Mouse (Mus musculus) heart, embryonic 14.5 days (tissue): ENCODE measurements around the gene Cdkl1. TPM values are rescaled to one million over a fixed set of nuclear protein-coding genes. Genes with fewer than 3 reads are reported as not detected.

ENCODE experiments used
- ATAC-seq: fragments of 200-750 bp; cut with Nextera tagmentation; 2 replicates; pipeline ENCODE4 v1.8.0; 2017; ENCODE audit warnings: low read depth, moderate TSS enrichment; ENCODE audit not compliant: insufficient number of reproducible peaks, insufficient read depth, low FRiP score
- H3K27ac ChIP-seq, 2 experiments: fragments of 200-500 bp in 1 of 2; fragments of 300-500 bp in 1 of 2; sonication (generic) in 1 of 2; replicated peaks in 1 of 2; 2 replicates each; pipeline ENCODE4 v1.5.1; 2012 to 2014; ENCODE audit warnings: low read depth in 2 of 2, low read length in 2 of 2, control low read depth in 1 of 2, mild to moderate bottlenecking in 1 of 2, mixed read lengths in 1 of 2; ENCODE audit not compliant: control insufficient read depth in 1 of 2, insufficient read depth in 1 of 2
- H3K27me3 ChIP-seq: fragments of 300-500 bp; sonication (generic); 2 replicates; pipeline ENCODE4 v1.6.1; 2014; ENCODE audit warnings: mild to moderate bottlenecking, low read length, control low read depth; ENCODE audit not compliant: control insufficient read depth, insufficient read depth
- H3K36me3 ChIP-seq: fragments of 300-500 bp; sonication (generic); 2 replicates; pipeline ENCODE4 v1.6.1; 2014; ENCODE audit warnings: mild to moderate bottlenecking, control low read depth, low read length, mixed read lengths; ENCODE audit not compliant: control insufficient read depth, insufficient read depth
- H3K4me1 ChIP-seq, 2 experiments: fragments of 200-500 bp in 1 of 2; fragments of 300-500 bp in 1 of 2; sonication (generic) in 1 of 2; 2 replicates each; pipeline ENCODE4 v1.6.1; 2012 to 2014; ENCODE audit warnings: low read length in 2 of 2, control low read depth in 1 of 2, mixed read lengths in 1 of 2; ENCODE audit not compliant: control insufficient read depth in 2 of 2, insufficient read depth in 2 of 2
- H3K4me2 ChIP-seq: fragments of 300-500 bp; sonication (generic); 2 replicates; pipeline ENCODE4 v1.6.1; 2014; ENCODE audit warnings: mild to moderate bottlenecking, low read length
- H3K4me3 ChIP-seq, 2 experiments: fragments of 200-500 bp in 1 of 2; fragments of 300-500 bp in 1 of 2; sonication (generic) in 1 of 2; 2 replicates each; pipeline ENCODE4 v1.5.1; 2012 to 2014; ENCODE audit warnings: low read length in 2 of 2, mild to moderate bottlenecking in 2 of 2, control low read depth in 1 of 2, low read depth in 1 of 2, moderate library complexity in 1 of 2; ENCODE audit not compliant: control insufficient read depth in 1 of 2, insufficient read depth in 1 of 2
- H3K9ac ChIP-seq: fragments of 300-500 bp; sonication (generic); 2 replicates; pipeline ENCODE4 v1.6.1; 2014; ENCODE audit warnings: mild to moderate bottlenecking, low read length
- H3K9me3 ChIP-seq: fragments of 300-500 bp; sonication (generic); 2 replicates; pipeline ENCODE4 v1.6.1; 2016; ENCODE audit warnings: low read length, control low read depth; ENCODE audit not compliant: control insufficient read depth
- WGBS: fragments of 180-500 bp; shearing (Covaris S2); extraction: QIAGEN DNeasy Blood & Tissue Kit; methylation state at CpG from one replicate; pipeline ENCODE4 v1.1.7; 2014; 5-methylcytosine and 5-hydroxymethylcytosine counted together
- polyA plus RNA-seq: library from polyadenylated mRNA; unstranded; fragments of >200 nt; fragmentation: Nextera tagmentation; extraction: Ambion mirVana; gene quantifications from 2 replicates; pipeline ENCODE4 v1.2.1, GENCODE M21; 2014

Cdkl1 gene
- polyA plus RNA-seq, 1 experiment from 2014 or later = 6.7 TPM

DNA sequence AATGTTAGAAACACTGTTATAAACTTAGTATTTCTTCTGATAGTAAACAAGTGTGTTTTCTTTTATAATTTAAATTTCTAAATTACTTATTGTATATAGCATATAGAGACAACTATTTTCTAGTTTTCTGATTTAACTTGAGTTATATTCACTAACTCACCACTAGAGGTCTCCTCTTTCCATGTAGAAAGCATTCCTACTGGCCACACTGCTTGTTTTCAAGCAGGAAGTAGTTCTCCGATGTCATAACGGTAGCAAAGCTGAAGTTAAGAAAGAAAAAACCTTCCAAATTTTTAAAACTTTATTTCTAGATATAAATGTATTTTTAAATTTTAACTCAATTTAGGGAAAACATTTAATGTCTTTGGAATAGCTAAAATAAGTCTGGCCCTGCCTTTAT lies 57.5 kb downstream of the Cdkl1 start:
- H3K27me3 ChIP-seq = no peaks in the 10 kb centered on the region
- no peaks in the 10 kb centered on the region for H3K36me3 ChIP-seq
- H3K27ac ChIP-seq = no peak overlapping the region
- H3K4me2 ChIP-seq = peak overlapping the region; percentile 25; the same call in 1 of the 2 replicates
- H3K9ac ChIP-seq = no peak overlapping the region
- 5% methylated on average over 2 of the region's 2 CpGs for WGBS
- H3K9me3 ChIP-seq = no peaks in the 10 kb centered on the region
- peaks cover 0 to 3% of the 10 kb centered on the region in 2 experiments; a peak in 1 of 4 replicates for H3K4me1 ChIP-seq
- no peak overlapping the region for H3K4me3 ChIP-seq
- no peak for ATAC-seq

DNA sequence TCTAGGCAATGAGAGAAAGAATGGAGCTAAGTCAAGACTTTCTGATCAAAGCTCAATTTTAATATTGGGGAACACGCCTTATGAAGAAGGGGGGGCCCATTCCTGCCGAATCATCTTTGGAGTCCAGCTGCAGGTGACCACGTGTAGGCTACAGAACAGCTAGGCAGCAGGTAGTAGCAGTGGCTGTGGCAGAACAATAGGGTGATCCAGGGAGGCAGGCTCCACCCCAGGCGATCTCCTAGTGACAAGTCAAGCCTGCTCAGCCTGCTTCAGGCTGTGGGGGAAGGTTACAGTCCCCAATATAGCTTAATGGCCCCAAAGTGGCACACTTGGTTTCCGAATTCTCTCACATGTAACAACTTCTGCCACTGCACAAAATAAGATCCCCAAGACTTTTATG lies 58.8 kb downstream of the Cdkl1 start:
- WGBS = 55% methylated on average over 5 of the region's 5 CpGs

DNA sequence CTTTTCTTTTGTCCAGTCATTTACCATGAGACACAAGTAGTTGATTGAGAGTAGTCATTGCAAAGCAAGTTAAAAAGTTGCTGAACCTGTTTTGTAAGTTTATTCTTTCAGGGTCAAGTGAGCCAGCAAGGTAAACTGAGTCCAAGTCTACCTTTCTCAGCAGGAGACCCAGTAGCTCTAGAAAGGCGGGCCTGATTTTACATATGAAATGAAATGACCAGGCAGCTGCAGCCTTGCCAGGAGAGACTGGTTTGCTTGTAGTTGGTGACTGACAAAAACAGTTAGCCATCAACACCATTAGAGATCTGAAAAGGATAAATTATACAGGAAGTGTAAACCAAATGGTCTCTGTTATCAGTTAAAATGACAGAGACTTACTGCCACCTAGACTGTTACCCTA lies 60.8 kb downstream of the Cdkl1 start:
- ATAC-seq = no peak
- Histone ChIP-seq H3K27ac (no peak overlapping the region), H3K4me1 (peaks cover 0 to 9% of the 10 kb centered on the region in 2 experiments; a peak in 1 of 4 replicates), H3K36me3 (no peaks in the 10 kb centered on the region), H3K27me3 (no peaks in the 10 kb centered on the region), H3K4me2 (no peak overlapping the region), H3K4me3 (no peak overlapping the region), H3K9ac (no peak overlapping the region), H3K9me3 (no peaks in the 10 kb centered on the region)
- 82% methylated on average over 1 of the region's 1 CpGs for WGBS

More for the DNA sequence above, 58.8 kb downstream of the Cdkl1 start:
- H3K36me3 ChIP-seq = no peaks in the 10 kb centered on the region
- no peak overlapping the region for H3K9ac ChIP-seq
- no peaks in the 10 kb centered on the region for H3K27me3 ChIP-seq
- no peak for ATAC-seq
- no peak overlapping the region for H3K4me2 ChIP-seq
- no peak overlapping the region for H3K4me3 ChIP-seq
- H3K4me1 ChIP-seq = peaks cover 0 to 3% of the 10 kb centered on the region in 2 experiments; a peak in 1 of 4 replicates
- H3K27ac ChIP-seq = no peak overlapping the region
- H3K9me3 ChIP-seq = no peaks in the 10 kb centered on the region

DNA sequence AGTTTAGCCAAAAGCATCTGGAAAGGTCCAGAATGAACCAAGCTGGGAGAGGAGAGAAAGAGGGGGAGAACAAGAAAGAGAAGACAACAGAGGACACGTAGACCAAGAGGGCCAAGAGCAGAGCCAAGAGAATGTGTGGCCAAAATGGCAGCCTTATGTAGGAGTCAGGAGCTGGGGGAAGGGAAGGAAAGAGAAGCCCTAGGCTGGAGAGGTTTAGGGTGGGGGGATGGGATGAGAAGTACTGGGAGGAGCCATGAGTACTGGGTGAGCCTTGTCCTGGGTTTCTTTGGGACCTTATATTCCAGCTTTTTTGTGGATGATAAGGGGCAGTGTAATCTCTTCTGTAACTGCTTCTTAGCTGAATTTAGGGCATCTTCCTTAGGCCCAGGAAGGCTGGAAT lies 61.8 kb downstream of the Cdkl1 start:
- ATAC-seq = no peak
- H3K9ac ChIP-seq = no peak overlapping the region
- no peaks in the 10 kb centered on the region for H3K9me3 ChIP-seq
- no peaks in the 10 kb centered on the region for H3K27me3 ChIP-seq
- WGBS = 86% methylated on average over 1 of the region's 1 CpGs
- H3K4me3 ChIP-seq = no peak overlapping the region
- no peaks in the 10 kb centered on the region for H3K36me3 ChIP-seq
- H3K27ac ChIP-seq = no peak overlapping the region
- peaks cover 0 to 10% of the 10 kb centered on the region in 2 experiments; a peak in 2 of 4 replicates for H3K4me1 ChIP-seq
- H3K4me2 ChIP-seq = no peak overlapping the region

DNA sequence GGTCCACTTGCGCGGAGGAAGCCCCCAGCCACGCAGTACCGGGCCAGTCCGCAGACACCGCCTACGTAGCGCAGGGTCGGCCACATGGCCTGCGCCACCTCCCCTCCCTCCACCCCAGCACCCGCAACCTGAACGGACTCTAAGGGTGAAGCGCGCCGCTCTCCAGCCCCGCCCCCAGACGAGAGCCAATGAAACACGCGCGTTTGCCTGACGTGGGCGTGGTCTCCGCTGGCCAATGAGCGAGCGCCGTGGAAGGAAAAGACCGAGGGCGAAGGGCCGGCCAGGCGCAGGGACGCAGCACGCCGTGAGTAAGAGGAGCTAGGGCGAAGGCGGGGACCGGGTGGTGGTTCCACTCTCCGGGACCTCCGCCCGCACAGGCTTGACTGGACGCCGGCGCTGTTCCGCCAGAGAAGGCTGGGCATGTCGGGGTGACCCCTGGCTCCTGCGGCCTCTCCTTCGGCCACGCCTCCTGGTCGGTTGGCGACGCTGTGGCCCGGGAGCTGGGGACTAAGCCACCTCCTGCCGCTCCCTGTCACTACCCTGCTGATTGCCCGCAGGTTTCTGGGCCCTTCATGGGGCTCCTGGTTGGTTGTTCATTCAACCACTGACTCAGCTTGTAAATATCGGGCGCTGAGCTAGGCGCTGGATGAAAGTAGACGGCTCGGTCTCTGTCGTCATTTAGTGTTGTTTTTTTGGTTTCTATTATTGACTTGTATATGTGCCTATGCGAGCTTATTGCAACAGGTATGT lies 66.2 kb downstream of the Cdkl1 start, which contains the start of the genes L2hgdh and Atp5s:
TSS of gene L2hgdh (minus strand) at position 163 of the 750 bp plus-strand sequence.
TSS of gene Atp5s (plus strand) at position 240 of the 750 bp plus-strand sequence.
- Histone ChIP-seq H3K4me2 (peak within 1 kb of the TSS; percentile 94), H3K4me3 (peak within 1 kb of the TSS; percentile 73 to 79), H3K36me3 (peaks cover 7% of the 10 kb centered on the region; the same call in 1 of the 2 replicates), H3K27ac (peak within 1 kb of the TSS; percentile 63 to 90), H3K4me1 (peaks cover 4 to 16% of the 10 kb centered on the region in 2 experiments; a peak in 3 of 4 replicates), H3K9ac (peak within 1 kb of the TSS; percentile 79), H3K9me3 (no peaks in the 10 kb centered on the region), H3K27me3 (no peaks in the 10 kb centered on the region)
- under 1% methylated on average over 60 of the region's 60 CpGs for WGBS
- ATAC-seq = peak; percentile 96

DNA sequence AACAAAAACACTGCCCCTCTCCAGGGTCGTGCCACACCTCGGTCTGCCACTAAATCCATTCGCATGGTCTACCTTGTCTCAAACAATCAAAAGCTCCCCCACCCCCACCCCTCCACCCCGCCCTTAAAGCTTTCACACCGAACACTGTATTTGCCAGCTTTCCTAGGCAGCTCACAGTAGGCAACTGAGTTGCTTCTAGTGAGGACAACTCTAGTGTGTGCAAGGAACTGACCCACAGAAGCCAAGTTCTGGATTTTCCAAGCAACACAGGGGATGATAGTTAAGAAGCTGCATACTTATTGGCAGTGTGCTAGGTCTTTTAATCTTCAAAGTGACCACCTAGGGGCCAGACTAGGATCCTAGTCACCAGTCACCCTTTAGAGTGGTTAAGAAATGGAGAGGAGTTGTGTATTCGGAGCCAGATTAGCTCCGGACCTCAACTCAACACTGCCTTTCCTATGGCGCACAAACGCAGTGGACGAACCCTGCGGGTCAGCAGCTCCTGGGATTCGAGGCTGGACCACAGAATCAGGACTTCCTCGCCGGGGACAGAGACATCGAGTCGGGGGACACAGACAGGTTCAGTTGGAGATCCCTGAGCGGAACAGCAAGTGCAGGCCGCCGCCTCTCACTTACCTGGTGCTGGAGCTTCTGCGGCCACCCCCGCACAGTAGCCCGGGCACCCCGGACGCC lies 66.9 kb downstream of the Cdkl1 start:
- Histone ChIP-seq H3K4me1 (peaks cover 4 to 16% of the 10 kb centered on the region in 2 experiments; a peak in 3 of 4 replicates), H3K27ac (peak overlapping the region; percentile 4 to 30; a peak in 1 of 4 replicates), H3K27me3 (no peaks in the 10 kb centered on the region), H3K9ac (peak overlapping the region; percentile 79), H3K9me3 (peaks cover 6% of the 10 kb centered on the region; the same call in 1 of the 2 replicates), H3K4me2 (peak overlapping the region; percentile 94), H3K36me3 (peaks cover 13% of the 10 kb centered on the region; the same call in 1 of the 2 replicates), H3K4me3 (peak overlapping the region; percentile 73 to 79)
- peak; percentile 19 for ATAC-seq
- 7% methylated on average over 24 of the region's 24 CpGs for WGBS

DNA sequence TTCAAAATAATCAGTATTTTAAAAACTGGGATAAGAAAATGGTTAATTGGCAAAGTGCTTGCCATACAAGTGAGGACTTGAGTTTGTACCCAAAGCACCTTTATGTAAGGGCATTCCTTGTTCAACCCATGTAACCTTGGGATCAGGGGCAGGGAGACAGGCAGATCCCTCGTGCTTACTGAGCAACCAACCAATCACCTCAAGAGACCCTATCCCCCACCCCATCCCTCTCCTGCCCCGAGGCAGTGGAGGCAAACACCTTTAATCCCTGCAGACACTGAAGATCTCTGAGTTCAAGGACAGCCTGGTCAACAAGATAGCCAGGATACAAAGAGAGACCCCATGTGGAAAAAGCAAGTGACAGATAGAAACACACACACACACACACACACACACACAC lies 67.7 kb downstream of the Cdkl1 start:
- Histone ChIP-seq H3K4me1 (peaks cover 4 to 16% of the 10 kb centered on the region in 2 experiments; a peak in 3 of 4 replicates), H3K9ac (no peak overlapping the region), H3K36me3 (peaks cover 13% of the 10 kb centered on the region; the same call in 1 of the 2 replicates), H3K9me3 (peaks cover 8% of the 10 kb centered on the region; the same call in 1 of the 2 replicates), H3K4me3 (no peak overlapping the region), H3K4me2 (peak overlapping the region; percentile 94), H3K27me3 (no peaks in the 10 kb centered on the region), H3K27ac (no peak overlapping the region)
- ATAC-seq = no peak
- WGBS = 65% methylated on average over 2 of the region's 2 CpGs
